Mouse (Mus musculus) thymus, adult 2 months (tissue): Measurements from ENCODE around the gene Mmrn2.

Experiments used
- CTCF ChIP-seq: fragments of 200-500 bp; IDR thresholded peaks from 2 replicates; pipeline ENCODE4 v1.5.1; 2012; ENCODE audit warnings: mild to moderate bottlenecking, control low read depth, low read length, moderate library complexity, borderline replicate concordance; ENCODE audit not compliant: control insufficient read depth, poor library complexity, insufficient read depth; ENCODE audit errors: extremely low read depth
- POLR2A ChIP-seq: fragments of 200-500 bp; IDR thresholded peaks from 2 replicates; pipeline ENCODE4 v1.6.1; 2012; ENCODE audit warnings: mild to moderate bottlenecking, low read length, control low read depth, moderate library complexity; ENCODE audit not compliant: control insufficient read depth, poor library complexity, insufficient read depth; ENCODE audit errors: extremely low read depth

DNA sequence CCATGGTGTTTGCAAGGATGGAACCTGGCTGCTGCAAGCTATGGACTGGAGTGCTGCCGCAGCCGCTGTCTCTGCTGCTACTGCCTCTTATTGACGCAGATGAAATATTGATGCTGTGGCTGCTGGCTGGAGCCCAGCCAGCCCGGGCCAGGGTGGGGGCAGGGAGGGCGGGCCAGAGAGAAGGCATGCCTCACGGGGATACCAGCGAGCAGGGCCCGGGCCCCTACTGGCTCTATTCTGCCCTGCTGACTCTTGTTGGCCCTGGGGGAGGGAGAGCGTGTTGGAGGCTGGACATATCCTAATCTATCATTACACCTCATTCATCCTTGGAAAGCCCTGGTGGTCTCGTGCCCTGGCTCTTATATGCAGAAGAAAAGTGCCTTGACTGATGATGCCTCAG is 688 bp upstream of the Mmrn2 start, which contains the start of gene Sncg:
- TF ChIP-seq CTCF, result no peak
- TF ChIP-seq POLR2A, result no peak
